Mouse (Mus musculus): ENCODE measurements around the gene 2410004B18Rik. TPM values are rescaled to one million over a fixed set of nuclear protein-coding genes. Genes with fewer than 3 reads are reported as not detected.

Gene 2410004B18Rik
- polyA plus RNA-seq, 1 experiment from 2014 or later: 42.0 TPM

GRCm38 (mm10) chr3:145946654-145947053, 8.8 kb downstream of the 2410004B18Rik start:
- Histone ChIP-seq H3K27ac (ENCODE audit: low read length) (no peak overlapping the region), H3K27me3 (replicated peaks; ENCODE audit: control insufficient read depth, insufficient read depth, low read length) (no peaks in the 10 kb centered on the region), H3K4me2 (ENCODE audit: low read depth, low read length) (no peak overlapping the region), H3K9ac (ENCODE audit: low read depth, low read length) (no peak overlapping the region), H3K4me1 (ENCODE audit: control insufficient read depth, insufficient read depth, low read length) (peaks cover 5% of the 10 kb centered on the region; the same call in 1 of the 2 replicates), H3K9me3 (ENCODE audit: control insufficient read depth, low read length) (no peaks in the 10 kb centered on the region), H3K36me3 (ENCODE audit: control insufficient read depth, insufficient read depth, low read length) (peaks cover 6% of the 10 kb centered on the region), H3K4me3 (ENCODE audit: low read length) (no peak overlapping the region)
- no peak for ATAC-seq
- 60% methylated on average over 2 of the region's 2 CpGs for WGBS

- Histone ChIP-seq H3K9ac (ENCODE audit: low read depth, low read length) (no peak overlapping the region), H3K4me2 (ENCODE audit: low read depth, low read length) (no peak overlapping the region), H3K9me3 (ENCODE audit: control insufficient read depth, low read length) (no peaks in the 10 kb centered on the region), H3K27ac (ENCODE audit: low read length) (no peak overlapping the region), H3K4me3 (ENCODE audit: low read length) (no peak overlapping the region), H3K4me1 (ENCODE audit: control insufficient read depth, insufficient read depth, low read length) (0 out of 2 replicates have a peak, but pooled peaks cover 3% of the 10 kb centered on the region), H3K27me3 (replicated peaks; ENCODE audit: control insufficient read depth, insufficient read depth, low read length) (no peaks in the 10 kb centered on the region), H3K36me3 (ENCODE audit: control insufficient read depth, insufficient read depth, low read length) (peaks cover 6% of the 10 kb centered on the region)
- no peak for ATAC-seq
- 43% methylated on average over 6 of the region's 6 CpGs for WGBS
These were observed 9.9 kb downstream of the 2410004B18Rik start for GRCm38 (mm10) chr3:145947539-145948204.

- H3K9ac ChIP-seq (ENCODE audit: low read depth, low read length): 0 out of 2 replicates have a peak overlapping the region, but pooled peaks have one; percentile 17
- peak overlapping the region; percentile 17; the same call in 1 of the 2 replicates for H3K4me3 ChIP-seq (ENCODE audit: low read length)
- WGBS: 6% methylated on average over 15 of the region's 15 CpGs
These were observed 12.4 kb downstream of the 2410004B18Rik start for GRCm38 (mm10) chr3:145950034-145950814.

DNA sequence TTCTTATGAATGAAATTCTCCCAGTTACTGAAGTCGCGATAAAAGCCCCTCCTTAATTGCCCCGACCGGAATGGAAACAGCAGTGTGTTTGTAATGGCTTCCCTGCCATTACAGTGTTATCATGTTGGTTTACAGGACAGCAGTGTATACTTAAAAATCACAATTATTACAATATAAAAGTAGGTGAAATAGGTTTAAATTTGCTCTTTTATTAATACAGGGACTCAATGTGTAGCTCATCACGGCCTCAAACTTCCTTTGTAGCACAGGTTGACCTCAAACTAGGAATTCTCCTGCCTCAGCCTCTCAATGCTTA, 13.0 kb downstream of the 2410004B18Rik start:
- no peak overlapping the region for H3K4me3 ChIP-seq (ENCODE audit: low read length)
- no peak overlapping the region for H3K9ac ChIP-seq (ENCODE audit: low read depth, low read length)
- H3K4me2 ChIP-seq (ENCODE audit: low read depth, low read length): peak overlapping the region; percentile 41
- 0 out of 2 replicates have a peak, but pooled peaks cover 3% of the 10 kb centered on the region for H3K4me1 ChIP-seq (ENCODE audit: control insufficient read depth, insufficient read depth, low read length)
- no peak overlapping the region for H3K27ac ChIP-seq (ENCODE audit: low read length)
- H3K27me3 ChIP-seq (replicated peaks; ENCODE audit: control insufficient read depth, insufficient read depth, low read length): no peaks in the 10 kb centered on the region
- no peaks in the 10 kb centered on the region for H3K9me3 ChIP-seq (ENCODE audit: control insufficient read depth, low read length)
- H3K36me3 ChIP-seq (ENCODE audit: control insufficient read depth, insufficient read depth, low read length): no peaks in the 10 kb centered on the region
- WGBS: 30% methylated on average over 5 of the region's 5 CpGs
- ATAC-seq: no peak

More at GRCm38 (mm10) chr3:145950034-145950814, 12.4 kb downstream of the 2410004B18Rik start:
- peak; percentile 75 for ATAC-seq
- 0 out of 2 replicates have a peak, but pooled peaks cover 3% of the 10 kb centered on the region for H3K4me1 ChIP-seq (ENCODE audit: control insufficient read depth, insufficient read depth, low read length)
- no peaks in the 10 kb centered on the region for H3K27me3 ChIP-seq (replicated peaks; ENCODE audit: control insufficient read depth, insufficient read depth, low read length)
- H3K9me3 ChIP-seq (ENCODE audit: control insufficient read depth, low read length): no peaks in the 10 kb centered on the region
- H3K27ac ChIP-seq (ENCODE audit: low read length): peak overlapping the region; percentile 8; the same call in 1 of the 2 replicates
- H3K36me3 ChIP-seq (ENCODE audit: control insufficient read depth, insufficient read depth, low read length): no peaks in the 10 kb centered on the region
- peak overlapping the region; percentile 41 for H3K4me2 ChIP-seq (ENCODE audit: low read depth, low read length)

- Histone ChIP-seq H3K4me3 (ENCODE audit: low read length) (no peak overlapping the region), H3K27me3 (replicated peaks; ENCODE audit: control insufficient read depth, insufficient read depth, low read length) (no peaks in the 10 kb centered on the region), H3K36me3 (ENCODE audit: control insufficient read depth, insufficient read depth, low read length) (no peaks in the 10 kb centered on the region), H3K9ac (ENCODE audit: low read depth, low read length) (no peak overlapping the region), H3K9me3 (ENCODE audit: control insufficient read depth, low read length) (no peaks in the 10 kb centered on the region), H3K4me2 (ENCODE audit: low read depth, low read length) (no peak overlapping the region), H3K27ac (ENCODE audit: low read length) (no peak overlapping the region), H3K4me1 (ENCODE audit: control insufficient read depth, insufficient read depth, low read length) (0 out of 2 replicates have a peak, but pooled peaks cover 3% of the 10 kb centered on the region)
- no peak for ATAC-seq
- WGBS: 76% methylated on average over 17 of the region's 17 CpGs
These were observed 13.7 kb downstream of the 2410004B18Rik start for GRCm38 (mm10) chr3:145951287-145952165.

DNA sequence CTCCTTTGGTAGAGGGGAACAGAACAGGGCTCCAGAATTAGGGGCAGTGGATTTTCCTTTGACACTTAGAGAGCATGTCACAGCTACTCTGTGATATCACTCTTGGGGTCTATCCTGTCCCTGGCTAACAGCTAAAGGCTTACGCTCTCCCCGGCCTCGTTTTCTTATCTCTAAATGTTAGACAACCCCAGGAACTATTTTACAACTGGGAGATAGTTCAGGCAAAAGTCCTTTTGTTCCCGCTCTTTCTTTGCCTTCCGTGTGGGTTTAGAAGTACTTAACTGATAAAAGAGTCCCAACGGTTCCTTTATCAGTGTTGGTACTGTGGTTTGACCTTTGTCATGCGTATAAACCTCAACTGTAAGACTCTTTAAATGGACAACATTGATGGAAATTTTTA, 15.1 kb downstream of the 2410004B18Rik start:
- H3K9ac ChIP-seq (ENCODE audit: low read depth, low read length): no peak overlapping the region
- H3K36me3 ChIP-seq (ENCODE audit: control insufficient read depth, insufficient read depth, low read length): no peaks in the 10 kb centered on the region
- peak overlapping the region; percentile 74 for H3K27ac ChIP-seq (ENCODE audit: low read length)
- H3K4me3 ChIP-seq (ENCODE audit: low read length): no peak overlapping the region
- no peaks in the 10 kb centered on the region for H3K27me3 ChIP-seq (replicated peaks; ENCODE audit: control insufficient read depth, insufficient read depth, low read length)
- 0 out of 2 replicates have a peak, but pooled peaks cover 3% of the 10 kb centered on the region for H3K4me1 ChIP-seq (ENCODE audit: control insufficient read depth, insufficient read depth, low read length)
- WGBS: 53% methylated on average over 7 of the region's 7 CpGs
- ATAC-seq: peak; percentile 77
- H3K4me2 ChIP-seq (ENCODE audit: low read depth, low read length): no peak overlapping the region
- no peaks in the 10 kb centered on the region for H3K9me3 ChIP-seq (ENCODE audit: control insufficient read depth, low read length)

- Histone ChIP-seq H3K9me3 (ENCODE audit: control insufficient read depth, low read length) (no peaks in the 10 kb centered on the region), H3K27me3 (replicated peaks; ENCODE audit: control insufficient read depth, insufficient read depth, low read length) (no peaks in the 10 kb centered on the region), H3K4me2 (ENCODE audit: low read depth, low read length) (no peak overlapping the region), H3K9ac (ENCODE audit: low read depth, low read length) (no peak overlapping the region), H3K4me3 (ENCODE audit: low read length) (no peak overlapping the region), H3K36me3 (ENCODE audit: control insufficient read depth, insufficient read depth, low read length) (no peaks in the 10 kb centered on the region), H3K4me1 (ENCODE audit: control insufficient read depth, insufficient read depth, low read length) (0 out of 2 replicates have a peak, but pooled peaks cover 3% of the 10 kb centered on the region), H3K27ac (ENCODE audit: low read length) (no peak overlapping the region)
- no peak for ATAC-seq
- WGBS: 56% methylated on average over 2 of the region's 2 CpGs
These were observed 15.6 kb downstream of the 2410004B18Rik start for GRCm38 (mm10) chr3:145953411-145953810.

- WGBS: 65% methylated on average over 1 of the region's 1 CpGs
- Histone ChIP-seq H3K4me3 (ENCODE audit: low read length) (no peak overlapping the region), H3K27ac (ENCODE audit: low read length) (no peak overlapping the region), H3K27me3 (replicated peaks; ENCODE audit: control insufficient read depth, insufficient read depth, low read length) (no peaks in the 10 kb centered on the region), H3K9ac (ENCODE audit: low read depth, low read length) (no peak overlapping the region), H3K4me2 (ENCODE audit: low read depth, low read length) (no peak overlapping the region), H3K9me3 (ENCODE audit: control insufficient read depth, low read length) (no peaks in the 10 kb centered on the region), H3K36me3 (ENCODE audit: control insufficient read depth, insufficient read depth, low read length) (no peaks in the 10 kb centered on the region), H3K4me1 (ENCODE audit: control insufficient read depth, insufficient read depth, low read length) (peaks cover 13% of the 10 kb centered on the region)
- no peak for ATAC-seq
These were observed 22.0 kb downstream of the 2410004B18Rik start for GRCm38 (mm10) chr3:145959824-145960223.

DNA sequence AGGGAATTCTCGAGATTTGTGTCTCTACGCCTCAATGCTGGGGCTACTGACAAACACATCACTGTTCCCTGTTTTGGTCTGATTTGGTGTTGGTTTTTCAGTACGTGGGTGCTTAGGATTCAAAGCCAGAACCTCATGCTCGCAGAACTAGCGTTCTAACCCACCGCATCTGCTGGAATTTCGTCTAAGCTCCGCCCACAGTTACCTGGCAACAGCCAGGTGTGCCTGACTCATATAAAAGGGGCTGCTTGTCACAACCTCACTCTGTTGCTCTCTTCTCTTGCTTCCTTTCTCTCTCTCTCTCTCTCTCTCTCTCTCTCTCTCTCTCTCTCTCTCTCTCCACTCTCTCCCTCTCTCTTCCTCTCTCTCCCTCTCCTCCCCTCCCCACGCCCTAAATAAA, 24.6 kb downstream of the 2410004B18Rik start:
- ATAC-seq: no peak
- H3K4me1 ChIP-seq (ENCODE audit: control insufficient read depth, insufficient read depth, low read length): peaks cover 16% of the 10 kb centered on the region
- H3K9me3 ChIP-seq (ENCODE audit: control insufficient read depth, low read length): no peaks in the 10 kb centered on the region
- H3K36me3 ChIP-seq (ENCODE audit: control insufficient read depth, insufficient read depth, low read length): no peaks in the 10 kb centered on the region
- H3K27ac ChIP-seq (ENCODE audit: low read length): no peak overlapping the region
- H3K4me3 ChIP-seq (ENCODE audit: low read length): no peak overlapping the region
- H3K9ac ChIP-seq (ENCODE audit: low read depth, low read length): no peak overlapping the region
- 29% methylated on average over 9 of the region's 9 CpGs for WGBS
- no peak overlapping the region for H3K4me2 ChIP-seq (ENCODE audit: low read depth, low read length)
- H3K27me3 ChIP-seq (replicated peaks; ENCODE audit: control insufficient read depth, insufficient read depth, low read length): no peaks in the 10 kb centered on the region
